Mouse (Mus musculus) ES-E14 (cell line): Measurements from ENCODE around the gene Rxra. TPM values are rescaled to one million over a fixed set of nuclear protein-coding genes. Genes with fewer than 3 reads are reported as not detected.

Experiments used
- DNase-seq: peaks from one replicate; pipeline ENCODE4 v3.0.0-alpha.2; 2013; ENCODE audit warnings: low read depth, low spot score
- H3K27ac ChIP-seq: 2 replicates; pipeline ENCODE4 v1.5.1; 2012; ENCODE audit warnings: low read depth, mild to moderate bottlenecking, low read length, moderate library complexity, mixed read lengths; ENCODE audit not compliant: poor library complexity, insufficient read depth, severe bottlenecking
- H3K36me3 ChIP-seq: 2 replicates; pipeline ENCODE4 v1.6.1; 2012; ENCODE audit warnings: mild to moderate bottlenecking, low read length, moderate library complexity, mixed read lengths; ENCODE audit not compliant: control insufficient read depth, poor library complexity, insufficient read depth, severe bottlenecking
- H3K4me1 ChIP-seq, 2 experiments: fragments of 150-350 bp in 1 of 2; sonication (generic) in 1 of 2; 2 replicates each; pipeline ENCODE4 v1.6.1; 2012; ENCODE audit warnings: low read length in 2 of 2, mild to moderate bottlenecking in 1 of 2, mixed read lengths in 1 of 2; ENCODE audit not compliant: control insufficient read depth in 2 of 2, insufficient read depth in 2 of 2, poor library complexity in 1 of 2
- H3K4me3 ChIP-seq, 2 experiments: fragments of 150-350 bp in 1 of 2; sonication (generic) in 1 of 2; 2 replicates each; pipeline ENCODE4 v1.5.1; 2012; ENCODE audit warnings: low read length in 2 of 2, low read depth in 1 of 2, mild to moderate bottlenecking in 1 of 2, mixed read lengths in 1 of 2; ENCODE audit not compliant: insufficient read depth in 1 of 2, poor library complexity in 1 of 2, severe bottlenecking in 1 of 2
- H3K9ac ChIP-seq: 2 replicates; pipeline ENCODE4 v1.6.1; 2012; ENCODE audit warnings: low read depth, mild to moderate bottlenecking, low read length, mixed read lengths; ENCODE audit not compliant: poor library complexity, insufficient read depth, severe bottlenecking
- H3K9me3 ChIP-seq: fragments of 150-350 bp; sonication (generic); 2 replicates; pipeline ENCODE4 v1.6.1; 2012; ENCODE audit warnings: low read depth, mild to moderate bottlenecking, low read length; ENCODE audit not compliant: control insufficient read depth, insufficient read depth
- CHD2 ChIP-seq: IDR thresholded peaks from 2 replicates; pipeline ENCODE4 v1.6.1; 2014; ENCODE audit warnings: mild to moderate bottlenecking, low read depth, low read length, inconsistent platforms
- HCFC1 ChIP-seq: IDR thresholded peaks from 2 replicates; pipeline ENCODE4 v1.6.1; 2012; ENCODE audit warnings: low read length, inconsistent platforms, borderline replicate concordance; ENCODE audit not compliant: insufficient read depth
- MAFK ChIP-seq: IDR thresholded peaks from 2 replicates; pipeline ENCODE4 v1.6.1; 2014; ENCODE audit warnings: mild to moderate bottlenecking, low read depth, low read length, inconsistent platforms; ENCODE audit not compliant: insufficient read depth
- ZC3H11A ChIP-seq: IDR thresholded peaks from 2 replicates; pipeline ENCODE4 v1.6.1; 2012; ENCODE audit warnings: low read depth, mild to moderate bottlenecking, inconsistent platforms, low read length, borderline replicate concordance
- ZNF384 ChIP-seq: IDR thresholded peaks from 2 replicates; pipeline ENCODE4 v1.6.1; 2012; ENCODE audit warnings: low read depth, low read length, inconsistent platforms
- in situ Hi-C, 2 experiments: fragments of 600-800 bp; cut with MboI; formaldehyde crosslinking; loops; one replicate each; pipeline ENCODE4 v1.15.1; 2025; ENCODE audit warnings: low sequenced_read_pairs in 2 of 2, inconsistent platforms in 1 of 2; ENCODE audit not compliant: unreplicated experiment in 2 of 2
- total RNA-seq: library from RNA; depleted of rRNA; stranded (reverse); fragments of 300-350 nt; gene quantifications from 2 replicates; pipeline ENCODE4 v1.2.3, GENCODE M21; 2012

Gene Rxra
- total RNA-seq, 1 experiment = 21.0 TPM

GRCm38 (mm10) chr2:27773980-27774730, 97.9 kb downstream of the Rxra start:
- TF ChIP-seq HCFC1 (no peak), ZC3H11A (no peak)
- Histone ChIP-seq H3K4me1 (0 out of 4 replicates have a peak, but pooled peaks cover 0 to 2% of the 10 kb centered on the region in 2 experiments), H3K27ac (no peak overlapping the region), H3K9me3 (no peaks in the 10 kb centered on the region), H3K4me3 (no peak overlapping the region), H3K9ac (peak overlapping the region; percentile 7; the same call in 1 of the 2 replicates), H3K36me3 (no peaks in the 10 kb centered on the region)
- DNase-seq = no peak
- in situ Hi-C loops = loop anchor here (10.0 to 25.0 kb wide), 3 partner anchors 201 to 641 kb away; no protein-coding TSS in a partner anchor

- no peaks in the 10 kb centered on the region for H3K36me3 ChIP-seq
- H3K4me1 ChIP-seq = 0 out of 4 replicates have a peak, but pooled peaks cover 0 to 2% of the 10 kb centered on the region in 2 experiments
- in situ Hi-C loops = loop anchor here (10.0 to 25.0 kb wide), 3 partner anchors 200 to 640 kb away; no protein-coding TSS in a partner anchor
- no peak overlapping the region for H3K9ac ChIP-seq
- DNase-seq = no peak
- no peak overlapping the region for H3K4me3 ChIP-seq
- no peaks in the 10 kb centered on the region for H3K9me3 ChIP-seq
- no peak overlapping the region for H3K27ac ChIP-seq
- TF ChIP-seq ZNF384 (no peak), CHD2 (no peak), HCFC1 (no peak), MAFK (no peak), ZC3H11A (no peak)
Measured at GRCm38 (mm10) chr2:27775006-27775405, 98.8 kb downstream of the Rxra start.

GRCm38 (mm10) chr2:27775625-27776024, 99.4 kb downstream of the Rxra start:
- H3K9ac ChIP-seq = no peak overlapping the region
- no peak for DNase-seq
- 0 out of 4 replicates have a peak, but pooled peaks cover 0 to 2% of the 10 kb centered on the region in 2 experiments for H3K4me1 ChIP-seq
- no peaks in the 10 kb centered on the region for H3K9me3 ChIP-seq
- no peak overlapping the region for H3K27ac ChIP-seq
- H3K4me3 ChIP-seq = no peak overlapping the region
- in situ Hi-C loops = loop anchor here (10.0 to 25.0 kb wide), 3 partner anchors 199 to 639 kb away; no protein-coding TSS in a partner anchor
- TF ChIP-seq HCFC1 = no peak
- TF ChIP-seq ZC3H11A = no peak
- TF ChIP-seq MAFK = no peak
- no peak for TF ChIP-seq ZNF384
- TF ChIP-seq CHD2 = no peak
- H3K36me3 ChIP-seq = no peaks in the 10 kb centered on the region

GRCm38 (mm10) chr2:27777756-27778155, 101.5 kb downstream of the Rxra start:
- H3K9ac ChIP-seq = no peak overlapping the region
- in situ Hi-C loops = loop anchor here (10.0 to 25.0 kb wide), 3 partner anchors 197 to 637 kb away; no protein-coding TSS in a partner anchor
- TF ChIP-seq MAFK (no peak), ZNF384 (no peak)
- no peak overlapping the region for H3K4me3 ChIP-seq
- 0 out of 4 replicates have a peak, but pooled peaks cover 0 to 2% of the 10 kb centered on the region in 2 experiments for H3K4me1 ChIP-seq
- H3K27ac ChIP-seq = no peak overlapping the region
- DNase-seq = no peak
- no peaks in the 10 kb centered on the region for H3K36me3 ChIP-seq
- H3K9me3 ChIP-seq = no peaks in the 10 kb centered on the region

- no peak for DNase-seq
- Histone ChIP-seq H3K36me3 (no peaks in the 10 kb centered on the region), H3K4me3 (no peak overlapping the region), H3K27ac (no peak overlapping the region), H3K4me1 (0 out of 4 replicates have a peak, but pooled peaks cover 0 to 2% of the 10 kb centered on the region in 2 experiments), H3K9me3 (no peaks in the 10 kb centered on the region), H3K9ac (no peak overlapping the region)
- in situ Hi-C loops = loop anchor here (10.0 to 25.0 kb wide), 3 partner anchors 197 to 637 kb away; no protein-coding TSS in a partner anchor
- TF ChIP-seq ZC3H11A (no peak), HCFC1 (no peak), ZNF384 (no peak), CHD2 (no peak), MAFK (no peak)
Measured at GRCm38 (mm10) chr2:27778289-27778688, 102.0 kb downstream of the Rxra start.
